Mouse (Mus musculus) kidney, embryonic 15.5 days (tissue): ENCODE results near the gene Kri1. TPM values are rescaled to one million over a fixed set of nuclear protein-coding genes. Genes with fewer than 3 reads are reported as not detected.
"Not testable (repeated sequence)": the region's sequence is repeated elsewhere in the genome, so short reads cannot be mapped to it uniquely, and the experiment has no call there.

Source experiments
- ATAC-seq: fragments of 200-750 bp; cut with Nextera tagmentation; replicated peaks from 2 replicates; pipeline ENCODE4 v1.8.0; 2017; ENCODE audit warnings: moderate TSS enrichment; ENCODE audit not compliant: low FRiP score
- H3K27ac ChIP-seq: fragments of 300-500 bp; sonication (generic); 2 replicates; pipeline ENCODE4 v1.5.1; 2015; ENCODE audit warnings: mild to moderate bottlenecking, inconsistent platforms
- H3K27me3 ChIP-seq: fragments of 300-500 bp; sonication (generic); 2 replicates; pipeline ENCODE4 v1.6.1; 2015; ENCODE audit warnings: inconsistent platforms
- H3K36me3 ChIP-seq: fragments of 300-500 bp; sonication (generic); 2 replicates; pipeline ENCODE4 v1.6.1; 2015; ENCODE audit warnings: inconsistent platforms
- H3K4me1 ChIP-seq: fragments of 300-500 bp; sonication (generic); 2 replicates; pipeline ENCODE4 v1.6.1; 2015; ENCODE audit warnings: inconsistent platforms
- H3K4me2 ChIP-seq: fragments of 300-500 bp; sonication (generic); 2 replicates; pipeline ENCODE4 v1.6.1; 2015; ENCODE audit warnings: moderate library complexity, mild to moderate bottlenecking, inconsistent platforms
- H3K4me3 ChIP-seq: fragments of 300-500 bp; sonication (generic); replicated peaks from 2 replicates; pipeline ENCODE4 v1.5.1; 2015; ENCODE audit warnings: mild to moderate bottlenecking, inconsistent platforms
- H3K9ac ChIP-seq: fragments of 300-500 bp; sonication (generic); 2 replicates; pipeline ENCODE4 v1.6.1; 2015; ENCODE audit warnings: mild to moderate bottlenecking, inconsistent platforms
- H3K9me3 ChIP-seq: fragments of 300-500 bp; sonication (generic); replicated peaks from 2 replicates; pipeline ENCODE4 v1.6.1; 2016; ENCODE audit warnings: inconsistent platforms
- WGBS: fragments of 180-500 bp; shearing (Covaris S2); methylation state at CpG from one replicate; pipeline ENCODE4 v1.1.7; 2015; ENCODE audit warnings: mixed read lengths; 5-methylcytosine and 5-hydroxymethylcytosine counted together
- polyA plus RNA-seq: library from polyadenylated mRNA; unstranded; fragments of >200 nt; fragmentation: Nextera tagmentation; extraction: Ambion mirVana; gene quantifications from 2 replicates; pipeline ENCODE4 v1.2.1, GENCODE M21; 2015

The Kri1 gene
- polyA plus RNA-seq, 1 experiment from 2014 or later: 19.8 TPM

DNA sequence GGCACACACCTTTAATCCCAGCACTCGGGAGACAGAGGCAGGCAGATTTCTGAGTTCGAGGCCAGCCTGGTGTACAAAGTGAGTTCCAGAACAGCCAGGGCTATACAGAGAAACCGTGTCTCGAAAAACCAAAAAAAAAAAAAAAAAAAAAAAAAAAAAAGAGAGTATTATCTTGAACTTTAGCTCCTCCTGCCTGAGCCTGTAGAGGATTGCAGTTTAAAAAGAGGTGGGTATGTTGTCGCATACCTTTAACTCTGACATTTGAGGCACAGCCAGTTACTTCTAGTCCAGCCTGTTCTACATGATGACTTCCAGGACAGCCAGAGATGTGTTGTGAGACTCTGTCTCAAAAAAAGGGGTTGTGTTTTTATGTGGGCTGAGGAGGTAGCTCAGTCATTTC, 18.2 kb downstream of the Kri1 start:
- not testable (repeated sequence) for H3K9me3 ChIP-seq, H3K4me3 ChIP-seq, H3K9ac ChIP-seq, ATAC-seq, H3K4me2 ChIP-seq, H3K27me3 ChIP-seq, H3K27ac ChIP-seq
- Histone ChIP-seq H3K4me1 (peaks cover 19% of the 10 kb centered on the region), H3K36me3 (peaks cover 82% of the 10 kb centered on the region)
- 80% methylated on average over 5 of the region's 5 CpGs for WGBS

DNA sequence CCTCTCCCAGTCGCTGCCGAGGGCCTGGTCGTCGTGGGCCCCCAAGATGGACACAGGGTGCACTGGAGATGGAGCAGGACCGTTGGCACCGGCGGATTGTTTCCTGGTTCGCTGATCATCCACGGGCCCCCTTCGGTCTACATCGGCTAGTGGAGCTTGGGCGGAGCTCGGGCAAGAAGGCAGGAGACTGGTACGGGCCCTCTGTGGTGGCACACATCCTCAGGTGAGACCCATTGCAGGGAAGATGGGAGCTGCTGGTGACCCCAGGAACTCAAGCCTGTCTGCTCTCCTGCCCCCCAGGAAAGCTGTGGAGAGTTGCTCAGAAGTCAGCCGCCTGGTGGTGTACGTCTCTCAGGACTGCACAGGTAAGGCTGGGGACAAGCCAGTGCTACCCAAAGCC, 19.5 kb downstream of the Kri1 start:
- peaks cover 69% of the 10 kb centered on the region for H3K36me3 ChIP-seq
- no peak overlapping the region for H3K4me3 ChIP-seq
- ATAC-seq: no peak
- H3K9ac ChIP-seq: no peak overlapping the region
- H3K27ac ChIP-seq: no peak overlapping the region
- no peaks in the 10 kb centered on the region for H3K27me3 ChIP-seq
- H3K9me3 ChIP-seq: no peaks in the 10 kb centered on the region
- peaks cover 24% of the 10 kb centered on the region for H3K4me1 ChIP-seq
- 93% methylated on average over 16 of the region's 16 CpGs for WGBS
- H3K4me2 ChIP-seq: no peak overlapping the region

DNA sequence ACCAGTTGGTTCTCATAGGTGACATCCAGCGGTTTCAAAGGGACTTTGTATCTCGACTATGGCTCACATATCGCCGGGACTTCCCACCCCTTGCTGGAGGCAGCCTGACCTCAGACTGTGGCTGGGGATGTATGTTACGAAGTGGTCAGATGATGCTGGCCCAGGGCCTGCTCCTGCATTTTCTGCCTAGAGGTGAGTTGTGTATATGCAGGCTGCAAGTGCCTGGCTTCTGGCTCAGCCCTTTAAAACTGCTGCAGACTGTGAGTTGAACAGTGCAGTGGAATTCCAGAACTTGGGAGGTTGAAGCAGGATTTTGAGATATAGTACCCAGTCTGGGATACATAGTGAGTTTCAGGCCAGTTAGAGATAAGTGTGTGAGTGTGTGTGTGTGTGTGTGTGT, 20.9 kb downstream of the Kri1 start:
- Histone ChIP-seq H3K27ac (no peak overlapping the region), H3K4me1 (peaks cover 24% of the 10 kb centered on the region), H3K4me3 (peak overlapping the region; percentile 78; the same call in 1 of the 2 replicates), H3K9ac (no peak overlapping the region), H3K36me3 (peaks cover 55% of the 10 kb centered on the region), H3K9me3 (no peaks in the 10 kb centered on the region), H3K4me2 (peak overlapping the region; percentile 82), H3K27me3 (no peaks in the 10 kb centered on the region)
- WGBS: 77% methylated on average over 5 of the region's 5 CpGs
- no peak for ATAC-seq

DNA sequence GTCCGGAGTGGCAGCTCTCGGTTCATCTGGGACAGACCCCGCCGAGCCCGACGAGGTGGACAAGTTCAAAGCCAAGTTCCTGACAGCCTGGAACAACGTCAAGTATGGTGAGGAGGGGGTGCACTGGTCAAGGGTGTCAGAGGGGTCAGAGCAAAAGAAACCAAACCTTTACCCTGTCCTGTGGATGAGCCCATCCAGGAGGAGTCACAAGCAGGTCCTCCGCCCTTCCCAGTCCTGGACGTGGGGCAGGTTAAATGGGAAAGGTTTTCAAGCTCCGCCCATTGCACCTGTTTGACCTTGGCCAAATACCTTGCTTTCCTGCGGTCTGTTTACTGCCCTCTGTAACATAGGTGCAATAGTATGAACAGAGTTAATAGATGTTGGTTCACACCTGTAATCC, 22.2 kb downstream of the Kri1 start:
- Histone ChIP-seq H3K4me1 (peaks cover 24% of the 10 kb centered on the region), H3K4me2 (peak overlapping the region; percentile 82), H3K27me3 (no peaks in the 10 kb centered on the region), H3K9me3 (no peaks in the 10 kb centered on the region), H3K36me3 (peaks cover 43% of the 10 kb centered on the region), H3K27ac (peak overlapping the region; percentile 72), H3K9ac (peak overlapping the region; percentile 82), H3K4me3 (peak overlapping the region; percentile 78)
- WGBS: 5% methylated on average over 11 of the region's 11 CpGs
- peak; percentile 17 for ATAC-seq

DNA sequence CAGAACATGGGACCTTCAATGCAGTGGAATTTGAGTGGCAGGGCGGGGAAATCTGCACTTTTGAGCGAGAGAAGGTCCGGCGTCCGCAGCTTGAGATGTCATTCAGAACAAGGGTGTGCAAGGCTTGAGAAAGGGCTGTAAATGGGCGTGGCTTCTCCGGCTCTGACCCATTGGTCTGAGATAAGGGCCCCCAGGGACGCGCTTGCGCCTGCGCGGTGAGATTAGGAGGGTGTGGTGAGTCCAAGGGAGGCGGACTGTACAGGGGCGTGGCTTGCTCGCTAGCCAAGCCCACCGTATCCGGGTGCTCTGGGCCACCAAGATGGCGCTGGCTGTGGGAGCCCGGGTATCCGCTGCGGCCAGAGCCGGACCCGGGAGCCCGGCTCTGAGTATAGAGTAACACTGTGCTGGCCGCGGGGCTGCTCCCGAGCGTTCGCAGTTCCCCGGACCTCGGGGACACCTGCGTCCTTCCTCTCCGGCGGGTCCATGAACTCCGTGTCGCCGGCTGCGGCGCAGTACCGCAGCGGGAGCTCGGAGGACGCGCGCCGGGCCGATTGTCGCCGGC, 22.7 kb downstream of the Kri1 start, which contains the start of gene Atg4d:
Gene Atg4d (plus strand): TSS at position 294 of the 562 bp plus-strand sequence.
- peak; percentile 98 for ATAC-seq
- under 1% methylated on average over 44 of the region's 49 CpGs for WGBS
- peaks cover 24% of the 10 kb centered on the region for H3K4me1 ChIP-seq
- no peaks in the 10 kb centered on the region for H3K9me3 ChIP-seq
- no peaks in the 10 kb centered on the region for H3K27me3 ChIP-seq
- peak within 1 kb of the TSS; percentile 90 for H3K27ac ChIP-seq
- H3K9ac ChIP-seq: peak within 1 kb of the TSS; percentile 82
- H3K4me2 ChIP-seq: peak within 1 kb of the TSS; percentile 82
- H3K36me3 ChIP-seq: peaks cover 37% of the 10 kb centered on the region
- peak within 1 kb of the TSS; percentile 78 for H3K4me3 ChIP-seq

DNA sequence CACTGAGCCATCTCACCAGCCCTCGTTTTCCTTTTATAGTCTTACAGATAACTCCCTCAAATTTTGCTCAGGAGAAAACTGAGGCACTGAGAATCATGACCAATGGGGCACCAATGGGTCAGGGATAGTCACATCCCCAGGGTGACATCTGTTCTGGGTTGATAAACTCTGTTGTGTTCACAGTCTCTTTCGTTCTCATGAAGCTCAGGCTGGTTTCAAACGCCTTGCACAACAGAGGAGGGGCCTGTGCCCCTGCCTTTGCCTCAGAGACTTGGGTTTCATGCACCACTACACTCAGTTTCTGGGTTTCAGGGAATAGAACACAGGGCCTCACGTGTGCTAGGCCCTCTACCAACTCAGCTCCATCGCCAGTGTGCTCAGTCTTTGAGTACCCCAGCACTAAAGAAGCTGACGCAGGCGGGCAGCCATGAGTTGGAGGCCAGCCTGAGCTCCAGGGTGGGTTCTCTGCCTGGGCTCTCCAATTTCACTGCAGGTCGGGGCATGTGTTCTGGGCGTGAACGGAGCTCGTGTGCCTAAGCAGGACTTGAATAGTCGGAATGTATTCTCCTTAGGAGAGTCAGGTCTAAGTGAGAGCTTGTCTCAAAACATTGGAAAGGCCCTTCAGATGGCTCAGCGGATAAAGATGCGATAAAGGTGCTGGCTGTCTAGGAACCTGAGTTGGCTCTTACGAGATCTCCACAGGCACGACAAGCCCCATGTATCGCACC, 23.3 kb downstream of the Kri1 start:
- Histone ChIP-seq H3K27me3 (no peaks in the 10 kb centered on the region), H3K4me1 (peaks cover 24% of the 10 kb centered on the region), H3K4me3 (peak overlapping the region; percentile 78), H3K36me3 (peaks cover 32% of the 10 kb centered on the region), H3K4me2 (peak overlapping the region; percentile 82), H3K27ac (peak overlapping the region; percentile 90), H3K9me3 (no peaks in the 10 kb centered on the region), H3K9ac (peak overlapping the region; percentile 82; the same call in 1 of the 2 replicates)
- WGBS: 13% methylated on average over 17 of the region's 17 CpGs
- peak; percentile 45 for ATAC-seq

DNA sequence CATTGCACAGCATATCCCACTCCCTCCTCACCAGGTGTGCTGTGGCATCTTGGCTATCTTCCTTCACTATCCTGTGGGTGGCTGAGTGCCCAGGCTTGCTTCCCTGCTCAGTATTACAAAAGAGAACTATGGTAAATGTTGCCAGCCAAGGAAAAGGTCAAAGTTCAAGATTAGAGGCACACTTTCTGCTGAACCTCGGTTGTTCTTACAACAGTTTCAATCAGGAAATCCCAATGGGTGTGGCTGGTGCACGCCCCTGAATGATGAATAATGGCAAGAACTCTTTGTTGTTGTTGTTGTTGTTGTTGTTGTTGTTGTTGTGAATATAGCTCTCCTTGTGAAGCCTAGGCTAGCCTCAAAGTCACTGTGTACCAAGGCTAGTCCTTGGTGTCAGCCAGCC, 25.9 kb downstream of the Kri1 start:
- ATAC-seq: no peak
- no peak overlapping the region for H3K4me2 ChIP-seq
- no peak overlapping the region for H3K27ac ChIP-seq
- H3K4me3 ChIP-seq: no peak overlapping the region
- peaks cover 21% of the 10 kb centered on the region for H3K4me1 ChIP-seq
- H3K9me3 ChIP-seq: no peaks in the 10 kb centered on the region
- H3K36me3 ChIP-seq: peaks cover 6% of the 10 kb centered on the region
- no peaks in the 10 kb centered on the region for H3K27me3 ChIP-seq
- WGBS: 61% methylated on average over 2 of the region's 2 CpGs
- H3K9ac ChIP-seq: no peak overlapping the region

DNA sequence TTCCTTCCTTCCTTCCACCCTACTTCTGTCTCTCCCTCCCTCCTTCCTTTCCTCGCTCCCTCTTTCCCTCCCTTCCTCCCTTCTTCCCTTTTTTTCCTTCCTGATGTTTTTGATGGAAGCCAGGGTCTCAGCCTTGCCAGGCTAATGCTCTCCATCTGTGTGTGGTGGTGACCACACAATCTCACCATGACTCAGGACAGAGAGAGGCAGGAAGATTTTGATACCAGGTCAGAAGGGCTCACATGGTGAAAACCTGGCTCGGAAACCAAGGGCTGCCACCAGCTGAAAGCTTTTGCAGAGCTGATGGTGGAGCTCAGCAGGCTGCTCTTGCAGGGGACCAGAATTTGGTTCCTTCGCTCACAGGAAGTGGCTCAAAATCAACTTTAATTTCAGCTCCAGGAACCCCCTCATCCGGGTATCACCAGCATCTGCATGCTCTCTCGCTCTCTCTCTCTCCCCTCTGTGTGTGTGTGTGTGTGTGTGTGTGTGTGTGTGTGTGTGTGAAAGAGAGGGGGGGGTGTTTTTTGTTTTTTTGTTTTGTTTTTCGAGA, 27.2 kb downstream of the Kri1 start:
- Histone ChIP-seq H3K27ac (no peak overlapping the region), H3K27me3 (no peaks in the 10 kb centered on the region), H3K4me2 (no peak overlapping the region), H3K36me3 (no peaks in the 10 kb centered on the region), H3K4me3 (no peak overlapping the region), H3K4me1 (peaks cover 8% of the 10 kb centered on the region), H3K9me3 (no peaks in the 10 kb centered on the region), H3K9ac (no peak overlapping the region)
- no peak for ATAC-seq
- 76% methylated on average over 6 of the region's 6 CpGs for WGBS

DNA sequence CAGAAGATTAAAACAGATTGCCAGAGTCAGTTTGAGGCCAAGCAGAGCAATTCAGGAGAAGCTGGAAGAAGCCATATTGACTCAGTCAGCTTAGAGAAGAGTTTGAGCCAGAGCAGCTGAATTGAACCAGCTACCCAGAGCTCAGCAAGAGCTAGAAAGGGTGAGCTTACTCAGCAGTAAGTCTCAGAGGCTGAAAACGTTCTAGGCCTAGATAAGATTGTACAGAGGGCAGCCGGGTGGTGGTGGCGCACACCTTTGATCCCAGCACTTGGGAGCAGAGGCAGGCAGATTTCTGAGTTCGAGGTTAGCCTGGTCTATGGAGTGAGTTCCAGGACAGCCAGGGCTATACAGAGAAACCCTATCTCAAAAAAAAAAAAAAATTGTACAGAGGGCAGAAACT, 31.4 kb downstream of the Kri1 start:
- not testable (repeated sequence) for H3K4me3 ChIP-seq, H3K4me2 ChIP-seq, H3K4me1 ChIP-seq, H3K9me3 ChIP-seq, H3K9ac ChIP-seq, H3K27ac ChIP-seq, ATAC-seq, H3K27me3 ChIP-seq, H3K36me3 ChIP-seq
- WGBS: 85% methylated on average over 4 of the region's 4 CpGs

DNA sequence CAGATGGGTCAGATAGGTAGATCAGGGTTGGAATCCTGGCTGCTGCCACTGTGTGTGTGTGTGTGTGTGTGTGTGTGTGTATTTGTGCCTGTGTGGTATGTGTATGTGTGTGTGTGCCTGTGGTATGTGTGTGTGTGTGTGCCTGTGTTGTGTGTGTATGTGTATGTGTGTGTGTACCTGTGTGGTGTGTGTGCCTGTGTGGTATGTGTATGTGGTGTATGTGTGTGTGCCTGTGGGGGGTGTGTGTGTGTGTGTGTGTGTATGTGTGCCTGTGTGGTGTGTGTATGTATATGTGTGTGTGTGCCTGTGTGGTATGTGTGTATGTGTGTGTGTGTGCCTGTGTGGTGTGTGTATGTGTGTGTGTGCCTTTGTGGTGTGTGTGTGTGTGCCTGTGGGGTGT, 33.1 kb downstream of the Kri1 start:
- Histone ChIP-seq H3K4me2 (no peak overlapping the region), H3K9me3 (no peaks in the 10 kb centered on the region), H3K27ac (no peak overlapping the region), H3K4me1 (peaks cover 2% of the 10 kb centered on the region; the same call in 1 of the 2 replicates), H3K36me3 (no peaks in the 10 kb centered on the region), H3K4me3 (no peak overlapping the region), H3K9ac (no peak overlapping the region), H3K27me3 (peaks cover 26% of the 10 kb centered on the region)
- ATAC-seq: no peak

DNA sequence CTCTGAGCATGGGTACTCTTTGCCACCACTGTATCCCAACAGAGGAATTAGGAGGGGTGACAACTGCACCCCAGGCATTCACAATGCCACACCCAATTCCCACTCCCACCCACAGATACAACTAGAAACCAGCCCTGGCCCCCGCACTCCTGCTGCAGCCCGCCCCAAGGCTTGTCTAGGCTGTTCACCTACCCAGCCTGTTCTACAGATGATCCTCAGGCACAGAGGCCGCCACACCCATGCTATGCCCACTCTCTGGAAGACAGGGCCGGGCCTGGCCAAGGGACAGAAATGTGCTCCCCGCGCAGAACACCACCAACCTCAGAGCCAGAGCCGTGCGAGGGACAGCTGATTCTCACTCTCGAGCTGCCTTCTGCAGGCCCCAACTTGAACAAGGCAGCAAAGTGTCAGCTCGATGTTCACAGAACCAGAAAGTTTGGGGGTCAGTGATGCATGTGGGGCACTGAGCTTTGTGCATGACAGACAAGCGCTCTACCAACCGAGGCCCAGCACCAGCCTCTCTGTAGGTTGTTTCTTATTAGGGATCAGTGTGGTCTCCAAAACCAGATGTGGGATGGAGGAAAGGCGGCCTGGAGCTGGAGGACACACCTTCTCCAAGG, 36.5 kb downstream of the Kri1 start:
- Histone ChIP-seq H3K4me3 (no peak overlapping the region), H3K9ac (no peak overlapping the region), H3K9me3 (no peaks in the 10 kb centered on the region), H3K27ac (no peak overlapping the region), H3K4me1 (peaks cover 14% of the 10 kb centered on the region), H3K36me3 (no peaks in the 10 kb centered on the region), H3K27me3 (peaks cover 60% of the 10 kb centered on the region), H3K4me2 (no peak overlapping the region)
- WGBS: 61% methylated on average over 13 of the region's 13 CpGs
- no peak for ATAC-seq

DNA sequence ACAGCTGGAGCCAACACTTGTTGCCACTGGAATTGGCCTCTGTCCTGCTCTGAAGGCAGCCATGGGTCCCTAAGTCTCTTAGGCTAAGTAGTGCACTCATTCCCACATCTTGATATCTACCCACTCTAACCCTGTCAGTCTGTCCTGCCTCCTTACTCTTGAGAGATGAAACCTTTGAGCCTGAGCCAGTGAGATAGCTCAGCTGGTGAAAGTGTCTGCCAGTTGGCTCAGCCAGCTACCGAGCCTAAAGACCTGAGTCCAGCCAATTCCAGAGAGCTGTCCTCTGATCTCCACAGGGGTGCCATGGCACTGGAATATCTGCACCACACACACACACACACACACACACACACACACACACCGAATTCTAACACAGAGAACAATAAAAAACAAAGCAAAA, 37.3 kb downstream of the Kri1 start:
- Histone ChIP-seq H3K27ac (no peak overlapping the region), H3K4me2 (no peak overlapping the region), H3K9ac (no peak overlapping the region), H3K36me3 (no peaks in the 10 kb centered on the region), H3K4me3 (no peak overlapping the region), H3K9me3 (no peaks in the 10 kb centered on the region), H3K27me3 (peaks cover 67% of the 10 kb centered on the region), H3K4me1 (peaks cover 14% of the 10 kb centered on the region)
- ATAC-seq: no peak
- 48% methylated on average over 2 of the region's 2 CpGs for whole genome bisulfite sequencing
